Mouse (Mus musculus): ENCODE results near the gene Tfap2a.

Tfap2a gene

GRCm38 (mm10) chr13:40709321-40710061, 28.7 kb downstream of the Tfap2a start:
- TF ChIP-seq GATA4 (IDR thresholded peaks at IDR 0.05; ENCODE audit: insufficient replicate concordance, low read length), result no peak

- TF ChIP-seq GATA4 (IDR thresholded peaks at IDR 0.05; ENCODE audit: insufficient replicate concordance, low read length), result no peak
Observed at GRCm38 (mm10) chr13:40708913-40709312, 29.3 kb downstream of the Tfap2a start.

GRCm38 (mm10) chr13:40708271-40708670, 29.9 kb downstream of the Tfap2a start:
- no peak for TF ChIP-seq GATA4 (IDR thresholded peaks at IDR 0.05; ENCODE audit: insufficient replicate concordance, low read length)

GRCm38 (mm10) chr13:40707646-40708045, 30.5 kb downstream of the Tfap2a start:
- TF ChIP-seq GATA4 (IDR thresholded peaks at IDR 0.05; ENCODE audit: insufficient replicate concordance, low read length), result no peak

- TF ChIP-seq GATA4 (IDR thresholded peaks at IDR 0.05; ENCODE audit: insufficient replicate concordance, low read length), result no peak
Observed at GRCm38 (mm10) chr13:40706612-40707011, 31.6 kb downstream of the Tfap2a start.

GRCm38 (mm10) chr13:40705821-40706425, 32.3 kb downstream of the Tfap2a start:
- TF ChIP-seq GATA4 (IDR thresholded peaks at IDR 0.05; ENCODE audit: insufficient replicate concordance, low read length), result no peak

- no peak for TF ChIP-seq GATA4 (IDR thresholded peaks at IDR 0.05; ENCODE audit: insufficient replicate concordance, low read length)
Observed at GRCm38 (mm10) chr13:40704864-40705455, 33.2 kb downstream of the Tfap2a start.

GRCm38 (mm10) chr13:40703982-40704501, 34.1 kb downstream of the Tfap2a start:
- no peak for TF ChIP-seq GATA4 (IDR thresholded peaks at IDR 0.05; ENCODE audit: insufficient replicate concordance, low read length)

- TF ChIP-seq GATA4 (IDR thresholded peaks at IDR 0.05; ENCODE audit: insufficient replicate concordance, low read length), result no peak
Observed at GRCm38 (mm10) chr13:40703123-40703797, 34.9 kb downstream of the Tfap2a start.

- TF ChIP-seq GATA4 (IDR thresholded peaks at IDR 0.05; ENCODE audit: insufficient replicate concordance, low read length), result no peak
Observed at GRCm38 (mm10) chr13:40702361-40703122, 35.6 kb downstream of the Tfap2a start.

- no peak for TF ChIP-seq GATA4 (IDR thresholded peaks at IDR 0.05; ENCODE audit: insufficient replicate concordance, low read length)
Observed at GRCm38 (mm10) chr13:40701691-40702090, 36.5 kb downstream of the Tfap2a start.

- TF ChIP-seq GATA4 (IDR thresholded peaks at IDR 0.05; ENCODE audit: insufficient replicate concordance, low read length), result no peak
Observed at GRCm38 (mm10) chr13:40685790-40686189, 52.4 kb downstream of the Tfap2a start.

- no peak for TF ChIP-seq GATA4 (IDR thresholded peaks at IDR 0.05; ENCODE audit: insufficient replicate concordance, low read length)
Observed at GRCm38 (mm10) chr13:40676730-40677129, 61.4 kb downstream of the Tfap2a start.
